Mouse (Mus musculus) midbrain, embryonic 11.5 days (tissue): ENCODE data around the gene Slc30a4. TPM values are rescaled to one million over a fixed set of nuclear protein-coding genes. Genes with fewer than 3 reads are reported as not detected.

Experiments
- ATAC-seq: fragments of 200-750 bp; cut with Nextera tagmentation; 2 replicates; pipeline ENCODE4 v1.8.0; 2017; ENCODE audit warnings: moderate TSS enrichment, moderate library complexity; ENCODE audit not compliant: low FRiP score
- DNase-seq: peaks from one replicate; pipeline ENCODE4 v3.0.0; 2015; ENCODE audit warnings: low spot score; ENCODE audit errors: missing footprints
- H3K27ac ChIP-seq: fragments of 300-500 bp; sonication (generic); 2 replicates; pipeline ENCODE4 v1.5.1; 2014; ENCODE audit warnings: low read depth, low read length
- H3K27me3 ChIP-seq: fragments of 300-500 bp; sonication (generic); 2 replicates; pipeline ENCODE4 v1.6.1; 2014; ENCODE audit warnings: mild to moderate bottlenecking, low read length, moderate library complexity, mixed read lengths; ENCODE audit not compliant: control insufficient read depth, insufficient read depth
- H3K36me3 ChIP-seq: fragments of 300-500 bp; sonication (generic); 2 replicates; pipeline ENCODE4 v1.6.1; 2014; ENCODE audit warnings: mild to moderate bottlenecking, low read length, moderate library complexity, mixed read lengths; ENCODE audit not compliant: control insufficient read depth, insufficient read depth
- H3K4me1 ChIP-seq: fragments of 300-500 bp; sonication (generic); 2 replicates; pipeline ENCODE4 v1.6.1; 2014; ENCODE audit warnings: low read length; ENCODE audit not compliant: control insufficient read depth, insufficient read depth
- H3K4me2 ChIP-seq: fragments of 300-500 bp; sonication (generic); 2 replicates; pipeline ENCODE4 v1.6.1; 2014; ENCODE audit warnings: mild to moderate bottlenecking, moderate library complexity
- H3K4me3 ChIP-seq: fragments of 300-500 bp; sonication (generic); 2 replicates; pipeline ENCODE4 v1.5.1; 2014; ENCODE audit warnings: low read depth, low read length
- H3K9ac ChIP-seq: fragments of 300-500 bp; sonication (generic); 2 replicates; pipeline ENCODE4 v1.6.1; 2014; ENCODE audit warnings: low read length
- H3K9me3 ChIP-seq: fragments of 300-500 bp; sonication (generic); 2 replicates; pipeline ENCODE4 v1.6.1; 2016; ENCODE audit warnings: low read length; ENCODE audit not compliant: control insufficient read depth
- WGBS: fragments of 180-500 bp; shearing (Covaris S2); extraction: QIAGEN DNeasy Blood & Tissue Kit; methylation state at CpG from one replicate; pipeline ENCODE4 v1.1.7; 2014; 5-methylcytosine and 5-hydroxymethylcytosine counted together
- polyA plus RNA-seq: library from polyadenylated mRNA; unstranded; fragments of >200 nt; fragmentation: Nextera tagmentation; extraction: Ambion mirVana; gene quantifications from 2 replicates; pipeline ENCODE4 v1.2.1, GENCODE M21; 2014

The Slc30a4 gene
- polyA plus RNA-seq, 1 experiment from 2014 or later: 7.5 TPM

DNA sequence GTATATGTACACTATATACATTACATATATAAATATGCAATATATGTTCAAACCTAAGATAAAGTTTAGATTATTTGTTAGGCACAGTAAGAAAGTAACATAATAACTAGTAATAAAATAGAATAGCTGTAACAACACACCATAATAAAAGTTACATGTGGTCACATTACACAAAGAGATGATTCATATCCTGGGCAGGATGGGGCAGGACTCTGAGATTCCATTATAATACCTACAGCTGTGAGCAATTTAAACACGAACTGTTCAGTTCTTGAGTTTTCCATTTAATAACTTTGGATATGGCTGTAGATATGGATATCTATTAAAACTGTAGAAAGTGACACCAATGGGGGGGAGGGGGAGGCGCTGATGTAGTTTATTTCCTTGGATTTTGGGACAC lies 4.9 kb downstream of the Slc30a4 start:
- Histone ChIP-seq H3K36me3 (no peaks in the 10 kb centered on the region), H3K27ac (no peak overlapping the region), H3K9me3 (no peaks in the 10 kb centered on the region), H3K9ac (no peak overlapping the region), H3K27me3 (no peaks in the 10 kb centered on the region), H3K4me2 (no peak overlapping the region), H3K4me1 (peaks cover 4% of the 10 kb centered on the region; the same call in 1 of the 2 replicates), H3K4me3 (no peak overlapping the region)
- DNase-seq: no peak
- ATAC-seq: no peak
- WGBS: 88% methylated on average over 2 of the region's 2 CpGs

DNA sequence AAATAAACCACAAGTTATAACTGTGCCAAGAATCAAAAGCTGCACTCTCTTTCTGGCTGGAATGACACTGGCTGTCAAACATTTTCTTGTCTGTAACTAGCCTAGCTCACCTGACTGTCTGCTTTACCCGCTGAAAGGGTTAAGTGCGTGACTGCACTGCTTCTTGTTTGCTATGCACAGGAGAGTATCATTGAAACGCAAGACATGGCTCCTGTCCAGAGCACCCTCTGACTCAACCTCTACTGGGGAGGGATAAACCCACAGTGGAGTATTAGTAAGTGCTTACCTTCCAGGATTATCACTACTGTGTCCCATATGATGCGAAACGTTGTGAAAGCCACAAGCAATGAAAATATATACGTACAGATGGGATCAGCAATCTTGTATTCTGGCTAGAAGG lies 15.8 kb downstream of the Slc30a4 start:
- ATAC-seq (no peak), DNase-seq (no peak)
- Histone ChIP-seq H3K4me2 (no peak overlapping the region), H3K27ac (no peak overlapping the region), H3K9ac (no peak overlapping the region), H3K4me3 (no peak overlapping the region), H3K36me3 (no peaks in the 10 kb centered on the region), H3K4me1 (no peaks in the 10 kb centered on the region), H3K9me3 (peaks cover 6% of the 10 kb centered on the region), H3K27me3 (no peaks in the 10 kb centered on the region)
- 85% methylated on average over 6 of the region's 6 CpGs for WGBS

DNA sequence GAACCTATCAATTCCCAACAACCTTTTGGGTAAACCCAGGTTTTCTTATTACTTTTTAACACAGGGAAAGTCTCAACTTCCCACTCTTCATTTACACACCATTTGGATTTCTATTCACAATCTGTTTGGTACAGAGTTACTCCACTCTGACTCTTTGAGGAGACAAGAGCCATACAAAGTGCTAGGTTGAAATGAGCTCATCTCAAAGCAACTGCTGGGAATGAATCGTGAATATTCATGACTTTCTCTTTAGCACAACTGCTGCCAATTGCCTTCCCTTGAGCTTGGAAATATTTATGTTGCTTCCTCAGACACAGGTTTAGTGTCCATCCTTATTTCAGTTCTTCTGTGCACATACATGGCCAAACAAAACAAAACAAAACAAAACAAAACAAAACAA lies 18.8 kb downstream of the Slc30a4 start:
- DNase-seq: no peak
- Histone ChIP-seq H3K9ac (no peak overlapping the region), H3K27ac (no peak overlapping the region), H3K36me3 (no peaks in the 10 kb centered on the region), H3K4me1 (no peaks in the 10 kb centered on the region), H3K4me2 (no peak overlapping the region), H3K27me3 (no peaks in the 10 kb centered on the region), H3K4me3 (no peak overlapping the region), H3K9me3 (peaks cover 11% of the 10 kb centered on the region)
- 72% methylated on average over 1 of the region's 1 CpGs for WGBS
- no peak for ATAC-seq

DNA sequence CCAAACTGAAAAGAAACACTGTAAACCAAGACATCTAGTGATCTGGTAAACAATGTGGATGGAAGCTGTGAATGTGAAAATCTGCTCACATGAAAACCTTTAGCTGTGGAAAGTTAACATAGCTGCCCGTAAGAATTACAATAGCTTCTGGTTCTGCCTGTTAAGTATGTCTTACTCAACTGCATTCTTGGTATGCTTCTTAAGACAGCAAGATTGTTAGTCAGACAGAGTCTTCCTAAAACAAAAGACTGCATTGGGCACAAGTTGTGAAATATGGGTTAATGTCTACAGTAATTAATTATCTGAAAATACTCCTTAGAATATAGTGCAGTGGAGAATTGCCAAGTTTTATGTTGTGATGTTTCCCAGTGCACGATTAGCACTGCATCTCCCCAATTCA lies 19.9 kb downstream of the Slc30a4 start:
- ATAC-seq: no peak

DNA sequence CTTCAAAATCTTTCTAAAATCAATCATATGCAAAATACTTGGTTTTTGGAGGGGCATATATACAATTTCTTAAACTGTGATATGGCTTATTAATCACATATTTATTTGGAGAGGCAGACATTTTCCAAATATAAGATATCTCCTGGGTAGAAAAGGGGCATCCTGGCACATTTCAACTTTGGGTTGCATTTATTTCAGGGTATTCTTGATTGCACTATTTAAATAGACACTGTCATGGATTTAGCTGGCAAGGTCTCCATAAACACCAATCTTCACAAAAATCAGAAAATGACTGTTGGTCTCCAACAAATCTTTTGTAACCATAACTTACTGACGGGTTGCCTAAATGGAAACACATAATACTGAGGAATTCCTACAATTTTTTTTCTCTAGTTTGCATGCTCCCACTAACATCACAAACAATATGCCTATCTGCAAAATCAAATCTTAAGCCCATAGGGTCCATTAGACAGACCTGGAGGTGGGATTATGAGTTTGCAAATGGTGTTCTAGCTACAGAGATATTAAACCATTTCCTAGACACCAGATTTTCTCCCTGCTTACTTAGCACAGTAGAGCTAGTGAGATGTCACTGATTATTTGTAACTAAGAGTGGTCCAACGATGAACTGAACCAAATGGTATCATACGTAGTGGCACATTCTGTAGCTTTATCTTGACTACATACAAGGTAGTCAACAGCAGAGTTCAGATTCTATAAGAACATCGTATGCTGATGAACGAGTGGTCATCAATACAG lies 20.9 kb downstream of the Slc30a4 start:
- DNase-seq (peak; percentile 90), ATAC-seq (peak; percentile 44; the same call in 1 of the 2 replicates)
- Histone ChIP-seq H3K4me2 (no peak overlapping the region), H3K27me3 (no peaks in the 10 kb centered on the region), H3K4me3 (no peak overlapping the region), H3K4me1 (no peaks in the 10 kb centered on the region), H3K36me3 (no peaks in the 10 kb centered on the region), H3K9ac (no peak overlapping the region), H3K27ac (no peak overlapping the region), H3K9me3 (peaks cover 11% of the 10 kb centered on the region)
- WGBS: 85% methylated on average over 5 of the region's 5 CpGs

More for the DNA sequence above, 19.9 kb downstream of the Slc30a4 start:
- 81% methylated on average over 2 of the region's 2 CpGs for WGBS
- Histone ChIP-seq H3K4me2 (no peak overlapping the region), H3K9ac (no peak overlapping the region), H3K9me3 (peaks cover 11% of the 10 kb centered on the region), H3K4me3 (no peak overlapping the region), H3K4me1 (no peaks in the 10 kb centered on the region), H3K27me3 (no peaks in the 10 kb centered on the region), H3K27ac (no peak overlapping the region), H3K36me3 (no peaks in the 10 kb centered on the region)
- DNase-seq: no peak

DNA sequence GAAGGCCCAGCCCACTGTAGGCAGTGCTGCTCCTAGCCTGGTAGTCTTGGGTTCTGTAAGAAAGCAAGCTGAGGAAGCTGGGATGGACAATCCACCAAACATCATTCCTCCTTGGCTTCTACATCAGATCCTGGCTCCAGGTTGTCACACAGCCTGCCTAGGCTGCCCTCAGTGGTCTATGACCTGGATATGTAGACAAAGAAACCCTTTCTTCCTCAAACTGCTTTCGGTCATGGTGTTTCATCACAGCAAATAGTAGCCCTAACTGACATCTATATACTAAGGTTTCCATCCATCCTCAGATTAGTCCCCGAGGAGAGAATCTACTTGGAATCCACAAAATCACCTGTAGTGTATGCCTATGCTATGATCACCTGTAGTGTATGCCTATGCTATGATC lies 27.3 kb downstream of the Slc30a4 start:
- Histone ChIP-seq H3K27ac (no peak overlapping the region), H3K36me3 (no peaks in the 10 kb centered on the region), H3K4me3 (no peak overlapping the region), H3K27me3 (no peaks in the 10 kb centered on the region), H3K4me1 (no peaks in the 10 kb centered on the region), H3K9ac (no peak overlapping the region), H3K4me2 (no peak overlapping the region), H3K9me3 (no peaks in the 10 kb centered on the region)
- ATAC-seq (no peak), DNase-seq (no peak)
- 95% methylated on average over 2 of the region's 2 CpGs for WGBS

DNA sequence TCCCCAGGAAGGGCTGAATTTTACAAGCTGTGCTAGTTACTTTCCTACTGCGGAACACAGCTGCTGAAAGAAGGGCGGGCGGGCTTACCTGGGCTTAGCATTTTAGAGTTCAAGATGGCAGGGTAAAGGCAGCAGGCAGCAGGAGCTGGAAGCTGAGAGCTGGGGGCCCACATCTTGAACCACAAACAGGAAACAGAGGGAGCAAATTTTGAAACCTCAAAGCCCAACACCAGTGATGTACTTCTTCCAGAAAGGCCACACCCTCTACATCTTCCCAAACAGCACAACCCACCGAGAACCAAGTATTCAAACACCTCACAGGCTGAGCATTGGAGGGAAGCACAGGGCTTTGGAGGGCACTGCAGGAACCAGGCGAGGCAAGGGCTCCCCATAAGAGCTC lies 29.6 kb downstream of the Slc30a4 start:
- ATAC-seq: no peak
- no peak overlapping the region for H3K27ac ChIP-seq
- H3K4me3 ChIP-seq: no peak overlapping the region
- no peak overlapping the region for H3K4me2 ChIP-seq
- 74% methylated on average over 5 of the region's 5 CpGs for WGBS
- H3K9ac ChIP-seq: no peak overlapping the region
- no peaks in the 10 kb centered on the region for H3K27me3 ChIP-seq
- H3K4me1 ChIP-seq: no peaks in the 10 kb centered on the region
- no peaks in the 10 kb centered on the region for H3K9me3 ChIP-seq
- no peak for DNase-seq
- H3K36me3 ChIP-seq: no peaks in the 10 kb centered on the region

DNA sequence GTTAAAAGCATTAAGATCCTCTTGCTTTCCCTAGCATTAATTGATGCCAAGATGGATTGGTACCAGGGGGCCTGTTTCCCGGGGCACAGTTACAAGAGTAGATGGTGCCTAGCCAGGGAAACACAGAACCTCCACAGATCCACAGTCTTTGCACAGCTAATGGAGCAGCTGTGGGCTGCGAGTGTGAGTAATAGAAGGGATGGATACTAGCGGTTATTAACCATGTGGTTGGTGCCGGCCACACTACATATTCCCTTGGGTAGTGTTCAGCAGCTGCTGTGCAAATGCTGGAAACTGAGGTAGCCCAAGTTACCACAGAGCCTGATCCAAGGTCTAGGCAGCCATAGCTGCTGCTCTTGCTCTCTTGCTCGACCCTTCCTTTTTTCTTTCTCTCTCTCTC lies 30.7 kb downstream of the Slc30a4 start:
- ATAC-seq: no peak
- 82% methylated on average over 5 of the region's 5 CpGs for WGBS
- H3K27me3 ChIP-seq: no peaks in the 10 kb centered on the region

DNA sequence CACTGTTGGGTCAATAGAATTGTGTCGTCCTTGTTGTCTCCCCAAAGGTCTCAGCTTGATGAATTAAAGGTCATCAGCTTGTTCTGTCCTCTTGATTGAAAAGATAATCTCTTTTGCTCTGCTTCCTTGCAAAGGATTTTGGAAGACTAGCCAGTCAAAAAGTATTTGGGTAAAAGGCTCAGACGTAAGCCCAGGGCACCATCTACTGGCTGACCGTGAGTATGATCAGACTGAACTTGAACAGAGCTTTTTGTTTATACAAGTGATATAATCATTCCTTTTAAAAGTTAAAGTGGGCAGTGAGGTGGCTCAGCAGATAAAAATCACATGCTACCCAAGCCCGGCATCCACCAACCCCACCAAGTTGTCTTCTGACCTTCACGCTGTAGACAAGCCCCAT lies 34.6 kb downstream of the Slc30a4 start:
- Histone ChIP-seq H3K9ac (no peak overlapping the region), H3K4me1 (no peaks in the 10 kb centered on the region), H3K27ac (no peak overlapping the region), H3K27me3 (no peaks in the 10 kb centered on the region), H3K36me3 (no peaks in the 10 kb centered on the region), H3K4me2 (no peak overlapping the region), H3K9me3 (no peaks in the 10 kb centered on the region), H3K4me3 (no peak overlapping the region)
- WGBS: 45% methylated on average over 5 of the region's 5 CpGs
- DNase-seq (no peak), ATAC-seq (0 out of 2 replicates have a peak, but pooled peaks have one; percentile 40)

More for the DNA sequence above, 30.7 kb downstream of the Slc30a4 start:
- no peak for DNase-seq
- no peaks in the 10 kb centered on the region for H3K9me3 ChIP-seq
- no peak overlapping the region for H3K4me3 ChIP-seq
- H3K4me1 ChIP-seq: no peaks in the 10 kb centered on the region
- H3K36me3 ChIP-seq: no peaks in the 10 kb centered on the region
- no peak overlapping the region for H3K4me2 ChIP-seq
- H3K27ac ChIP-seq: no peak overlapping the region
- H3K9ac ChIP-seq: no peak overlapping the region
